Mouse (Mus musculus) hindbrain, embryonic 16.5 days (tissue): ENCODE measurements around the gene Foxp1. TPM values are rescaled to one million over a fixed set of nuclear protein-coding genes. Genes with fewer than 3 reads are reported as not detected.
A peak's percentile ranks its signal among the peaks of the same experiment; 100 is the strongest.

Experiments
- ATAC-seq: fragments of 200-750 bp; cut with Nextera tagmentation; 2 replicates; pipeline ENCODE4 v1.8.0; 2017; ENCODE audit warnings: moderate TSS enrichment, moderate library complexity
- H3K27ac ChIP-seq: fragments of 300-500 bp; sonication (generic); 2 replicates; pipeline ENCODE4 v1.5.1; 2014; ENCODE audit warnings: low read depth, mild to moderate bottlenecking, control low read depth, low read length, moderate library complexity
- H3K27me3 ChIP-seq: fragments of 300-500 bp; sonication (generic); replicated peaks from 2 replicates; pipeline ENCODE4 v1.6.1; 2014; ENCODE audit warnings: low read length; ENCODE audit not compliant: control insufficient read depth, insufficient read depth
- H3K36me3 ChIP-seq: fragments of 300-500 bp; sonication (generic); 2 replicates; pipeline ENCODE4 v1.6.1; 2014; ENCODE audit warnings: mild to moderate bottlenecking, low read length, moderate library complexity, mixed read lengths; ENCODE audit not compliant: control insufficient read depth, insufficient read depth
- H3K4me1 ChIP-seq: fragments of 300-500 bp; sonication (generic); 2 replicates; pipeline ENCODE4 v1.6.1; 2014; ENCODE audit warnings: low read depth, low read length; ENCODE audit not compliant: control insufficient read depth, insufficient read depth
- H3K4me2 ChIP-seq: fragments of 300-500 bp; sonication (generic); 2 replicates; pipeline ENCODE4 v1.6.1; 2014; ENCODE audit warnings: mild to moderate bottlenecking, low read length, control low read depth, moderate library complexity
- H3K4me3 ChIP-seq: fragments of 300-500 bp; sonication (generic); 2 replicates; pipeline ENCODE4 v1.5.1; 2014; ENCODE audit warnings: mild to moderate bottlenecking, low read length, control low read depth, moderate library complexity
- H3K9ac ChIP-seq: fragments of 300-500 bp; sonication (generic); 2 replicates; pipeline ENCODE4 v1.6.1; 2014; ENCODE audit warnings: low read depth, mild to moderate bottlenecking, control low read depth, low read length, moderate library complexity
- H3K9me3 ChIP-seq: fragments of 300-500 bp; sonication (generic); 2 replicates; pipeline ENCODE4 v1.6.1; 2014; ENCODE audit warnings: mild to moderate bottlenecking, low read length, moderate library complexity; ENCODE audit not compliant: control insufficient read depth
- WGBS: fragments of 180-500 bp; shearing (Covaris S2); extraction: QIAGEN DNeasy Blood & Tissue Kit; methylation state at CpG from one replicate; pipeline ENCODE4 v1.1.7; 2014; 5-methylcytosine and 5-hydroxymethylcytosine counted together
- polyA plus RNA-seq: library from polyadenylated mRNA; unstranded; fragments of >200 nt; fragmentation: Nextera tagmentation; extraction: Ambion mirVana; gene quantifications from 2 replicates; pipeline ENCODE4 v1.2.1, GENCODE M21; 2015

Foxp1 gene
- polyA plus RNA-seq, 1 experiment from 2014 or later: 47.8 TPM

GRCm38 (mm10) chr6:99509189-99509592 lies 13.3 kb downstream of the Foxp1 start:
- 0 out of 2 replicates have a peak overlapping the region, but pooled peaks have one; percentile 16 for H3K4me2 ChIP-seq
- ATAC-seq: peak; percentile 90
- H3K9ac ChIP-seq: no peak overlapping the region

DNA sequence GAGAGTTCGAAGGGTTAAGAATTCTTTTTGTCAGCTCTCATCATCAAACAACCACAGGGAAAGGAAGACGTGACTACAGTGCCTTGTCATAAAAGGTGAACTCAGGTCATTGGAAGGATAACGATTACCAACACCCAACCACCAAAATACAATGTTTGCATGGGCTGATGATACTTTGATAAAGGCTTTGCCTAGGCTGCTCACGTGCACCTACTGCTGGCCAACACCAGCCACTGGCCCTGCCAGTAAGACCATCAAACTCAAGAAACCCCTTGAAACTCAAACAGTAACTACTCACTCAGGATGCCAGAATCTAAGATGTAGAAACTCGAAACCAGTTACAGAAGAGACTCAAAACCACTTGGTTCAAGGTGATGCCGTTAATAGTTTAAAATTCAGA lies 15.7 kb downstream of the Foxp1 start:
- WGBS: 89% methylated on average over 6 of the region's 6 CpGs
- ATAC-seq: no peak
- H3K36me3 ChIP-seq: no peaks in the 10 kb centered on the region
- peaks cover 8% of the 10 kb centered on the region for H3K4me1 ChIP-seq
- no peaks in the 10 kb centered on the region for H3K27me3 ChIP-seq
- no peak overlapping the region for H3K27ac ChIP-seq
- no peak overlapping the region for H3K4me3 ChIP-seq
- no peak overlapping the region for H3K9ac ChIP-seq
- no peaks in the 10 kb centered on the region for H3K9me3 ChIP-seq
- H3K4me2 ChIP-seq: no peak overlapping the region

More at GRCm38 (mm10) chr6:99509189-99509592, 13.3 kb downstream of the Foxp1 start:
- no peaks in the 10 kb centered on the region; the same call in 1 of the 2 replicates for H3K27me3 ChIP-seq
- H3K27ac ChIP-seq: peak overlapping the region; percentile 16; the same call in 1 of the 2 replicates
- peaks cover 8% of the 10 kb centered on the region for H3K4me1 ChIP-seq
- H3K9me3 ChIP-seq: no peaks in the 10 kb centered on the region
- WGBS: 52% methylated on average over 9 of the region's 9 CpGs
- no peak overlapping the region for H3K4me3 ChIP-seq
- no peaks in the 10 kb centered on the region for H3K36me3 ChIP-seq

- Histone ChIP-seq H3K9me3 (no peaks in the 10 kb centered on the region), H3K36me3 (no peaks in the 10 kb centered on the region), H3K27me3 (no peaks in the 10 kb centered on the region), H3K9ac (no peak overlapping the region), H3K27ac (no peak overlapping the region), H3K4me3 (no peak overlapping the region), H3K4me2 (no peak overlapping the region), H3K4me1 (no peaks in the 10 kb centered on the region)
- WGBS: 94% methylated on average over 1 of the region's 1 CpGs
- ATAC-seq: no peak
These were observed 18.8 kb downstream of the Foxp1 start for GRCm38 (mm10) chr6:99503741-99504140.

DNA sequence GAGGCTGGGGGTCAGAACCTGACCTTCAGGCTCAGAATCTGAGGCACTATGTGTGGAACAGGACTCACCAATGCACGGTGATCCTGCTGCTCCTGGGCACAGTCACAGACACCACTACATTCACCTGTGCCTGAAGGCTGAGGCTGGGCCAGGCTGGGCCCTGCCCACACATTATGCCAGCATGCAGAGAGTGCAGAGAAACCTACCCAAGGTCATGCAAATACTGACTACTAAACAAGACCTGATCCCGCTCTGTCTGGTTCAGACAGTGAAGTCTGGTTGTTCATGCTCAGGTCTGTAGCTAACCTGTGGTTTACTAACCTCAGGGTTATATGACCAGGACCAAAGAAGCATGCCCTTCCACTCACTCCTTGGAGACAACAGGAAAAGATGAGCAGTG lies 19.8 kb downstream of the Foxp1 start:
- no peak overlapping the region for H3K4me2 ChIP-seq
- no peaks in the 10 kb centered on the region for H3K36me3 ChIP-seq
- 94% methylated on average over 2 of the region's 2 CpGs for WGBS
- H3K4me3 ChIP-seq: no peak overlapping the region
- no peaks in the 10 kb centered on the region for H3K4me1 ChIP-seq
- H3K27me3 ChIP-seq: no peaks in the 10 kb centered on the region
- ATAC-seq: no peak
- no peak overlapping the region for H3K27ac ChIP-seq
- no peaks in the 10 kb centered on the region for H3K9me3 ChIP-seq
- H3K9ac ChIP-seq: no peak overlapping the region

GRCm38 (mm10) chr6:99502314-99502713 lies 20.2 kb downstream of the Foxp1 start:
- ATAC-seq: no peak
- H3K27ac ChIP-seq: no peak overlapping the region
- no peak overlapping the region for H3K9ac ChIP-seq
- H3K36me3 ChIP-seq: no peaks in the 10 kb centered on the region
- 87% methylated on average over 6 of the region's 6 CpGs for WGBS
- no peak overlapping the region for H3K4me2 ChIP-seq
- H3K9me3 ChIP-seq: no peaks in the 10 kb centered on the region
- H3K4me3 ChIP-seq: no peak overlapping the region
- H3K27me3 ChIP-seq: no peaks in the 10 kb centered on the region
- no peaks in the 10 kb centered on the region for H3K4me1 ChIP-seq

DNA sequence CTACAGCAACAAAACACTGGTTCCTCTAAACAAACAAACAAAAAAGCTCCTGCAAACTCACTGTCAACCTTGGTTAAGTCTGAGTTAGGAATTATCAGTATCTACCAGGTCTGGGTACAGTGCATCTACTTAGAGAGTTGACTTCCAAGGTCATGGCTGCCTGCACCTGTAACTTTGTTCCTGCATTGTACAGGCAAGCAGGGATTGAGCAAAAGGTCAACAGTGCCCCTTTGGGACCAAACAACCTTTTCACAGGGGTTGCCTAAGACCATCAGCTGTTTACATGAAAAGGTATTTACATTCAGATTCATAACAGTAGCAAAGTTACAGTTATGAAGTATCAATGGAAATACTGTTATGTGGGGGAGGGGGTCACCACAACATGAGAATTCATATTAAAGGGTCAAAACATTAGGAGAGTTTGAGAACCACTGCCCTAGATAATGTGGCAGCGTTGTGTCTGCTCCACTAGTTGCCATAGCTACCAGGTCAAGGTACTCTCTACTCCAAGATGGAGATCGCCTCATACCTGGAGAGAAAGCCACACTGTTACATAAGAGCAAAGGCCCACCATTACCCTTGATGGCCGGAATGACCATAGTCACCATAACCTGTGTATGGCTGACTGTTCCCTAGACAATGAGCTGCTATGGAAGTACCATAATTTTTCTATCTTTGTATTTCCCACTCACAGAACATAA lies 21.8 kb downstream of the Foxp1 start:
- 98% methylated on average over 3 of the region's 3 CpGs for WGBS
- Histone ChIP-seq H3K4me1 (no peaks in the 10 kb centered on the region), H3K4me3 (no peak overlapping the region), H3K27me3 (no peaks in the 10 kb centered on the region), H3K27ac (no peak overlapping the region), H3K4me2 (no peak overlapping the region), H3K9ac (no peak overlapping the region), H3K36me3 (no peaks in the 10 kb centered on the region), H3K9me3 (no peaks in the 10 kb centered on the region)
- no peak for ATAC-seq

GRCm38 (mm10) chr6:99498082-99498481 lies 24.4 kb downstream of the Foxp1 start:
- no peak overlapping the region for H3K9ac ChIP-seq
- no peaks in the 10 kb centered on the region for H3K36me3 ChIP-seq
- H3K4me1 ChIP-seq: no peaks in the 10 kb centered on the region
- H3K4me3 ChIP-seq: no peak overlapping the region
- H3K4me2 ChIP-seq: no peak overlapping the region
- 93% methylated on average over 7 of the region's 7 CpGs for WGBS
- no peaks in the 10 kb centered on the region for H3K27me3 ChIP-seq
- no peak overlapping the region for H3K27ac ChIP-seq
- H3K9me3 ChIP-seq: no peaks in the 10 kb centered on the region
- no peak for ATAC-seq

- Histone ChIP-seq H3K9me3 (no peaks in the 10 kb centered on the region), H3K9ac (no peak overlapping the region), H3K36me3 (no peaks in the 10 kb centered on the region), H3K4me3 (no peak overlapping the region), H3K4me1 (no peaks in the 10 kb centered on the region), H3K27me3 (no peaks in the 10 kb centered on the region), H3K4me2 (no peak overlapping the region), H3K27ac (no peak overlapping the region)
- WGBS: 64% methylated on average over 5 of the region's 5 CpGs
- no peak for ATAC-seq
These were observed 26.4 kb downstream of the Foxp1 start for GRCm38 (mm10) chr6:99496114-99496513.

GRCm38 (mm10) chr6:99492937-99493336 lies 29.6 kb downstream of the Foxp1 start:
- Histone ChIP-seq H3K4me1 (no peaks in the 10 kb centered on the region), H3K36me3 (no peaks in the 10 kb centered on the region), H3K9me3 (no peaks in the 10 kb centered on the region), H3K9ac (no peak overlapping the region), H3K4me3 (no peak overlapping the region), H3K27ac (no peak overlapping the region), H3K27me3 (no peaks in the 10 kb centered on the region), H3K4me2 (no peak overlapping the region)
- 51% methylated on average over 3 of the region's 3 CpGs for WGBS
- ATAC-seq: no peak
